Mouse (Mus musculus): Measurements from ENCODE around the gene Ctsz.
A peak's percentile ranks its signal among the peaks of the same experiment; 100 is the strongest.

Gene Ctsz

DNA sequence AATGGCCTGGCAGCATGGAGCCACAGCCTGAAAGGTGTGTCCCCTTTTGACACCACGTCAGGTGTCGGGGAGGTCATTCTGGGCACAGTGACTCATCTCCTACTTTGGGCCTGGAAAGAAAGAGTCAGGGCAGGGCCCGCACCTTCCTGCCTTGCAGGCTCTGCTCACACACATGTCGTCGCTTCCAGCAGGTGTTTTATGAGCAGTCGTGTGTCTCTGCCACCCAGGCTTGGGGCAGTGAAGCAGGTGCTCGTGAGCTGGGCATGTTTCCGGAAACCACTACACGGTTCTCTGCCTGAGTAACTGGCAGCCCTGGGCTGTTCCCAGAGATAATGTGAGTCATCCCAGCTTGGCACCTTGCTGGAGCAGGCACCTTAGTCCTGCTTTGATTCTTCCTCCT lies 3.6 kb upstream of the Ctsz start:
- no peak for ATAC-seq (ENCODE audit: insufficient number of reproducible peaks, low FRiP score, low TSS enrichment)

DNA sequence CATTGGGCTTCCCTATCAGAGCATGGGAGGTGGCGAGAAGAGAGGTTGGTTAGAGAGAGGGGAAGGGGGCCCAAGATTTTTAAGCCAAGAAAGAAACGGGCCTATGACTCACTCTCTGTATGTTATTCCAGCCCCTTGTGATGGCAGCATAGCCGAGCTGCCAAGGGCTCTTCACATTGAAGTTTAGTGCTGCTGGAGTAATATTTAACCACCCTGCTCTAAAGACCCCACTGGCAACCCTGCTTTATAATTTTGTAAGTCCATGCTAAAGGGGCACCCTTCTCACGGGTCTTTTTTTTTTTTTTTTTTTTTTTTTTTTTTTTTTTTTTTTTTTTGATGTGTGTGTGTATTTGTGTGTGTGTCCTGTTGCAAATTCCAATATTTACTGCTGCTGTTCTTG lies 3.1 kb upstream of the Ctsz start:
- no peak for ATAC-seq (ENCODE audit: insufficient number of reproducible peaks, low FRiP score, low TSS enrichment)

DNA sequence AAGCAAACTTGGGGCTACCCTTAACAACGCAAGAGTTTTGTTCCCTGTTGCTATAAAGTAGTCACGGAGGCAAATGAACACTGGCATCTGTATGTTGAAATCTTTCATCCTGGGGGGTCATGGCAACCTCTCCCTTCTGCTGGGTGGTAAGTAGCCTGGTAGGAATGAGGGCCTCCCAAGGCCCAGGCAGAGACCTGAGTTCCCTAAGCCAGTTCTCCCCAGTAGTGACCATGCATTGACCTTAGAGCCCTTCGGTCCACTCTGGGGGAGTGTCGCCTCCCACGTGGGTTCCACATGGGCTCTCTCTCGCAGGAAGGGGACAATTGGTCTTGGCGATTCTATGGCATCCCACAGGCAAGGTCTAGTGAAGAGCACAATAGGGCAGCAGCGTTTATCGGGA lies 1.1 kb upstream of the Ctsz start:
- ATAC-seq (ENCODE audit: insufficient number of reproducible peaks, low FRiP score, low TSS enrichment), result no peak

GRCm38 (mm10) chr2:174439450-174439838 lies 605 bp upstream of the Ctsz start:
- ATAC-seq (ENCODE audit: insufficient number of reproducible peaks, low FRiP score, low TSS enrichment), result no peak

GRCm38 (mm10) chr2:174438181-174438580 lies 658 bp downstream of the Ctsz start:
- ATAC-seq (ENCODE audit: insufficient number of reproducible peaks, low FRiP score, low TSS enrichment), result no peak

DNA sequence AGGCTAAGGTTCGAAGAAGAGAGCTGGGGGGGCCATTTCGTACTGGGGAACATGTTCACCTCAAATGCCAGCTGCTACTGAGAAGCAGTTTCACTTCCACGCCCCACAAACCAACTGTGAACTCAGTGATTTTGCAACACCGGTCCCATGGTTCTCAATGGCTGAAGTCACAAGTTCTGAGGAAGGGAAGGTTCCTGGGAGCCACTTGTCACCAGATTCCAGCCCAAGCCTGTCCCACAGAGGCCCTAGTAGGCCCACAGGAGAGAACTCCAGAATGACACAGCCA lies 1.2 kb downstream of the Ctsz start:
- ATAC-seq (ENCODE audit: insufficient number of reproducible peaks, low FRiP score, low TSS enrichment), result no peak

DNA sequence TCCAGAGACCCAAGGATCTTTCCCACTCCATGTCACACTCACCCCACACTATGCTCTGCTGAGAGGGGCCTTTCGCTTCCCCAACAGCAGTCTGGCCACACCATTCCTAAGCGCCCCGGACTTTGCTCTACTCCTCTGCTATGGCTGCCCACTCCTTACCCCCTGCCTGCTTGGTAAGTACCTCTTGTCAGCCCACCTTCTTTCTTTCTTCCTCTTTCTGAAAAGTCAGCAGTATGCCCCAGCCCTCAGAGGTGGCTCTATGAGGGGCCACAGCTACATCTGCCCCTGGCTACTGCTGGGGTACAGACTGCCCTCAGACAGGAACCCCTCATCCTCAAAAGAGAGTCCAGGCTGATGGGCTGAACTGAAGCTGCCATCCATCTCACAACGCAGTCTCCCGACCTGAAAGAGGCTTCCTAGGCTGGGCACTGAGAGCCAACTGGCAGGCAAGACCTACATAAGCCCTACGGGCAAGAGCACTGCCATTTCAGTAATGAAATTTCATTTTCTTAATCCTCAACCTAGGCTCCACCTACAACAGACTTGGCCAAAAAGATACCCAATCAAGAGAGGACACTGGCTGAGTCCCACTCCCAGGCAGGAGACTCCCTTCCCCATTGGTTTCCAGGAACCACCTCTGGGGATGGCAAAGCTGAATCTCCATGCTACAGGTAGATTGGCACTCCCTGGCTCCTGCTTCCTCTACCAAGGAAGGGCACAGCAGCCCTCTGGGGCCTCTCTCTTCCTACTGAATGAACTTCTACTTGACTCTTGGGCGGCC lies 1.7 kb downstream of the Ctsz start:
- ATAC-seq (ENCODE audit: insufficient number of reproducible peaks, low FRiP score, low TSS enrichment), result no peak

- ATAC-seq (ENCODE audit: insufficient number of reproducible peaks, low FRiP score, low TSS enrichment), result no peak
These were observed 2.6 kb downstream of the Ctsz start for GRCm38 (mm10) chr2:174436076-174436701.

DNA sequence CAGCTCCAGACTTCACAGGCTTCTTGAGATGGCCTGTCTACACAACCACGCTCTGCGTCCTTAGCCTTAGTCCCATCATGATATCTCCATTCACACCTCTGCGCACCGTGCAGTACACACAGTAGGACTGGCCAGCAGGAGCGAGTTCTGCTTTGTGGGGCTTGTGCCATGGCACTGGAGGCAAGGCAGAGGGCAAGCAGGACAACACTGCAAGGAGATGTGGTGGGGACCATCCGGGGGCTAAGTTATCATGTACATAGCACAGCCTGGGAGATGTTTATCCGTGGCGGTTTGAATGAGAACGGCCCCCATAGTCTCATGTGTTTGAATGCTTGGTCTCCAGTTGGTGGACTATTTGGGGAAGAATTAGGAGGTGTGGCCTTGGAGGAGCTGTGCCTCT lies 3.9 kb downstream of the Ctsz start:
- ATAC-seq (ENCODE audit: insufficient number of reproducible peaks, low FRiP score, low TSS enrichment), result no peak

- no peak for ATAC-seq (ENCODE audit: insufficient number of reproducible peaks, low FRiP score, low TSS enrichment)
These were observed 9.7 kb downstream of the Ctsz start for GRCm38 (mm10) chr2:174428996-174429591.

DNA sequence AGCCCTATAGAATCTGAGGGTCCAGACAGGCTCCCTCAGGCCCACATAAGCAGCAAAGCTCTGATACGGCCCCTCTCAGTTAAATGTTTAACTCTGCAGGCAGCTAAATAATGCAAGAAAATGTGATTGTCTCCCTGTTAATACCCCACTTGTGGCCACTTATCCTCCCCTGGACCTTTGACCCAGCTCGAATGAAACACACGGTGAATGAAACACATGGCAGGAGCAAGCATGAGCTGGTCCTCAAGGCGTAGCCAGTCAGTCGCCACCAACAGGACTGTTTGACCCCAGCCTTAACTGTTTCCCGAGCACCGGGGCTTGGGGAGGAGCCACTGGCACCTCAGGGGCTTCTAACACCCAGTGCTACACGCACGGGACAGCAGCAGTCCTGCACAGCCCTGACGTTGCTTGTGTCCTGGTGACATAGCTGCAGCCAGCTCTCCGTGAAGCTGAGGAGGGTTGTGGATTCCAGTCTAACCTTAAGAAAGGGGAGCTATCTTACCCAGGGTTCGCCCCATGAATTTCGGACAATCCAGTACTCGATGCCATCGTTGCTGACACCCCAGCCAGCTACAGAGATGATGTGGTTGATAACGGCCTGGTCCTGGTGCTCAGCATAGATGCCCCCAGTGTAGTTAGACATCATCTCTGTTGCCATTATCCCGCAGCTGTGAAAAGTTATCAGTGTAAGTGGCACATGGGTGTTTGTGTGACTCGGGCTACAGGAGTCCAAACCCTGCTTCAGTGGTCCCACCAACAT lies 10.6 kb downstream of the Ctsz start:
- ATAC-seq (ENCODE audit: insufficient number of reproducible peaks, low FRiP score, low TSS enrichment), result no peak

DNA sequence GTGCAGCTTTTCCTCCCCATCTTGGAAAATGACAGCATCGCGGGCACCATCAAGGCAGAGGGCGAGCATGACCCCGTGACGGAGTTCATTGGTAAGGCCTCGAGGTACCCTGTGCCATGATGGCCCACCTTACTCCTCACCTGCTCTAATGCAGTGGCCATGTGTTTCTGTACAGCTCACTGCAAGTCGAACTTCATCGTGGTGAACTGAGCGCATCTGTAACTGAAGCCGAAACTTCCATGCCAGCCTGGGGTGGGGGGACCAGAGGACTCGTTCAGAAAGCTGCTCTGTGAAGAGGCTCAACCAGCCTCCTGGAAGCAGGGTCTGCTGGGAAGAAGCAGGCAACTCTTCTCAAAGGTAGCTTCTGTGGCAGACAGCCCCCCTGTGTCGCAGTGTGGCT lies 12.0 kb downstream of the Ctsz start:
- no peak for ATAC-seq (ENCODE audit: insufficient number of reproducible peaks, low FRiP score, low TSS enrichment)

DNA sequence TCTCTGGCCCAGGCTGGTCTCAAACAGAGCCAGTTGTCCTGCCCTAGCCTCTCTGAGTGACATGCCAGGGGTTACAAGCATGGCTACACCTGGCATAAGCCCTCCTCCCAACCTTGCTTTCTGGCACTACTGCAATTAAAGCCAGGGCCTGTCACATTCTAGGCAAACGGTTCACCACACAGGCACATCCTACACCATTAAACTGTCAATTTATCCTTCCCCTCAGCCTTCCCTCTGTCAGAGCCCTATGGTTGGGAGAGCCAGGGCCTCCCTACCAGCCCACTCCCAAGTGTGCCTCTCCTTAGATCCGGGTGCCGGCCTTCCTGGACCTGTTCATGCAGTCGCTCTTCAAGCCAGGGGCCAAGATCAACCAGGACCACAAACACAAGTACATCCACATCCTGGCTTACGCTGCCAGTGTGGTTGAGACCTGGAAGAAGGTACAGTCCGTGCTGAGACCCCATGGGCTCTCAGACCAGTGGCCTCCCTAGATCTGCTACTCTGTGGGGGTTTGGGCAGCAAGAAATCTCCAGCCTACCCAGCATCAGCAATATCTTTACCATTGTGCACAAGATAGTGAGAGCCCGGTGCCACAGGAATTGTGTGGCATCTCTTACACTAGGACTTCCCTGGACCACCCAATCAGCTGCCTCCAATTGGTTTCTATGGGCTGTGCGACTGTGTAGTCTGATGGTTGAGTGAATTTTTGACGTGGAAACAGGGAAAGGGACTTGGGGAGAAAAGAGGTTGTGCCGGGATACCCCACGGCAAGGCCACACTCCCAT lies 14.3 kb downstream of the Ctsz start:
- no peak for ATAC-seq (ENCODE audit: insufficient number of reproducible peaks, low FRiP score, low TSS enrichment)

- ATAC-seq (ENCODE audit: insufficient number of reproducible peaks, low FRiP score, low TSS enrichment), result no peak
These were observed 17.7 kb downstream of the Ctsz start for GRCm38 (mm10) chr2:174421107-174421506.

DNA sequence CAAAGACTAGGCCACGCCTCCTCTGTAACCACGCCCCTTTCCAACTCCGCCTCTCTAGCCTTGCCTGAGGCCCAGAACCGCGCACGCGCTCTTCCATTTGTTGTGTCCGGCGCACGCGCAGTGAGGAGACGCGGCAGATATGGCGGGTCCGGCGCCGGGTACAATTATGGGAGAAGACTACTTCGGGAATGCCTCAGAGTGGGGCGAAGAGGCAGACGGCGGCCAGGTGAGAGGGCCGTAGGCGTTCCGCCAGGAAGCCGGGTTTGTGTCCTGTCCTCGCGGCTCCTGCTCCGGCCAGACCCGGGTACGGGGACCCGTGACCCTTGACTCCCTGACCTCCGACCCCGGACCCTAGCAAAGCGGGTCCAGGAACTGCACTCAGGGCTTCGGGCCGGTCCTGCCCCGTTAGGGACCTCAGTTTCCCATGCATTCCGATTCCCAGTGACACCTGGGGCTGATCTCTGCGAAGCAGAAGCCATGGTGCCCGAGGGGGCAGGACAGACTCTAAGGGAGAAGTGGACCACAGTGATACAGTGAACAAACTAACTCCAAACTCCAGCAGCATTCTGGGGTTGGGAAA lies 23.0 kb downstream of the Ctsz start, which contains the start of gene Nelfcd:
Gene Nelfcd (plus strand): TSS at position 74 of the 580 bp plus-strand sequence.
- peak; percentile 87 for ATAC-seq (ENCODE audit: insufficient number of reproducible peaks, low FRiP score, low TSS enrichment)

DNA sequence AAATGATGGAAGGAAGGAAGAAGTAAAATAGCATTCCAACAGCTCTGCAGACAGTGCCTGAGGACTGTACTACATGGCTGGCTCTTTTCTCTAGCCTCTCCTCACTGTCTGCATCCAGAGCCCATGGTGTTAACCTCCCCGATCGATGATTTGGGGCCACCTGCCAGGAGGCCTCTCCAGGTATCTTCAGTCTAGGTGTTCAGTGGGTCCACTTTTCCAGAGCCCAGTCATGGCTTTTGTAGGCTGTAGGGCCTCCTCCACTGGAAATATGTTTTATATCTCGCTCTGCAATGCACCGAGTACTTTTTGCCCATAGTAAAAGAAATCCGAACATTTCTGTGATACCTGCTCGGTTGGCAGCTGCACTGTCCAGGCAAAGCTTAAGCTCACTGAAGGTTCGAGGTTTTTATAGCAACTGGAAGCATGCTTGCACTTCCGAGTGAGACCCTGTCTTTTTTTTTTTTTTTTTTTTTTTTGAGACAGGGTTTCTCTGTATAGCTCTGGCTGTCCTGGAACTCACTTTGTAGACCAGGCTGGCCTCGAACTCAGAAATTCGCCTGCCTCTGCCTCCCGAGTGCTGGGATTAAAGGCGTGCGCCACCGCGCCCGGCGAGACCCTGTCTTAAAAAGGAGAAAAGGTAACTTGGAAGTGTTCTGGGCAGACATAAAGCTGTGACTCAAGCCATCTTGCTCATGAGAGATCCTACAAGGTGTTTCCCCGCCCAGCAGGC lies 23.7 kb downstream of the Ctsz start:
- ATAC-seq (ENCODE audit: insufficient number of reproducible peaks, low FRiP score, low TSS enrichment), result no peak

- no peak for ATAC-seq (ENCODE audit: insufficient number of reproducible peaks, low FRiP score, low TSS enrichment)
These were observed 25.7 kb downstream of the Ctsz start for GRCm38 (mm10) chr2:174413127-174413526.

DNA sequence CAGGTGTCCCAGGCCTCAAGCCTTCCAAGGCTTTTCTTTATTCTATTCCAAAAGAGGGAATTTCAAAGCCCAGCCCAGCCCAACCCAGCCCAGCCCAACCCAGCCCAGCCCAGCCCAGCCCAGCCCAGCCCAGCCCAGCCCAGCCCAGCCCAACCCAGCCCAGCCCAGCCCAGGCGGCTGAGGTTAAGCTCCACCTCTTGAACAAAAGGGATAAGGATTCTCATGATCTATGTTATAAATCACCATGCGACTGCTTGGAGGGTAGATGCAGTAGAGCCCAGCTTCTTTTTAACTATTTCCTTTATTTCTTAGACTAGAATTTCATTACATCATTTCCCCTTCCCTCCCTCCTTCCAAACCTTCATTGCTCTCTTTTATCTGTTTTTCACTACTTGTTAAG lies 28.6 kb downstream of the Ctsz start:
- ATAC-seq (ENCODE audit: insufficient number of reproducible peaks, low FRiP score, low TSS enrichment), result no peak

DNA sequence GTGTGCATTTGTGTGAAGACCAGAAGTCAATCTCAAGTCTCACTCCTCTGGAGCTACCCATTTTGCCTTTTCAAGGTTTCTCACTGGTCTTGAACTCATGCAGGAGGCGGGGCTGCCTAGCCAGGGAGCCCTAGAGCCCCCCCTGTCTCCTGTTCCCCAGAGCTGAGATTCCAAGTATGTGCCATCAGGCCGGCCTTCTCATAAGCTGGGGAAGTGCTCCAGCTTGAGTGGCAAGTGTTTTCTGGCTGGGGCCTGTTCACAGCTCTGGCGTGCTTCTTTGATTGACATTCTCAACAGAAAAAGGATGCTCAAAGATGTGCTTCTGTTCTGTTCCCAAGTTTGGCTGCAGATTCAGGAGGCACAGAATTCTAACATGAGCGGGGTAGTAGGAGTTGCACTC lies 38.4 kb downstream of the Ctsz start:
- no peak for ATAC-seq (ENCODE audit: insufficient number of reproducible peaks, low FRiP score, low TSS enrichment)
